Mouse (Mus musculus): ENCODE measurements around the gene Kctd17.

Gene Kctd17

DNA sequence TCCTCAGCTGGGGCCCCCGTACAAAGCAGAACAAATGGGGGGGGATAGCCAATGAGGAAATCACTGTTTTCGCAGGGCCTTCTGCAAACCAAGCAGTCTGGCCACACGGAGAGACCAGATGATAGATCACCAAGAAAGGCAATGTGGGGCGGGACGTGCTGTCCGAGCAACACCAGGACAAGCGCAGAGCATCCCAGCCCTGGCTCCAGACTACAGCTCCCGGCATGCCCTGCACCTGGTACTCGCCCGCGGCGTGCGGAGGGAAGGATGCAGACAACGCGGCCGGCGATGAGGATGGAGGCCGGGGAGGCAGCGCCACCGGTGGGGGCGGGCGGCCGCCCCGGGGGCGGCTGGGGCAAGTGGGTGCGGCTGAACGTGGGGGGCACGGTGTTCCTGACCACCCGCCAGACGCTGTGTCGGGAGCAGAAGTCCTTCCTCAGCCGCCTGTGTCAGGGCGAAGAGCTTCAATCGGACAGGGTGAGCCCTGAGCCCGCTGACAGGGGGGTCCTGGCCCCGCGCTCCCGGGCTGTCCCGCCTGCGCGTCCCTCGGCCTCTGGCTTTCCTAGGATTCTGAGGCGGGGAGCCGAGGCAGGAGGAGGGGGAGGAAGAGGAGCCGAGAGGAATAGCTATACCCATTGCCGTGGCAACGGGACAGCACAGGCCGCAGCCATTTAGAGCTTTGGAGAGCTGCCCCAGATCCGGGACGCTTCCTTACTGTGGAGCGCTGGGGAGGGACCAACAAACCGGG lies at the start of gene Kctd17:
Gene Kctd17, plus strand, starts transcription at position 174 of the 748 bp plus-strand sequence.
- DNase-seq (ENCODE audit: low read depth, low spot score), result no peak

- no peak for DNase-seq (ENCODE audit: low read depth, low spot score)
Measured at GRCm38 (mm10) chr15:78380208-78380607, 48.2 kb upstream of the Kctd17 start.

DNA sequence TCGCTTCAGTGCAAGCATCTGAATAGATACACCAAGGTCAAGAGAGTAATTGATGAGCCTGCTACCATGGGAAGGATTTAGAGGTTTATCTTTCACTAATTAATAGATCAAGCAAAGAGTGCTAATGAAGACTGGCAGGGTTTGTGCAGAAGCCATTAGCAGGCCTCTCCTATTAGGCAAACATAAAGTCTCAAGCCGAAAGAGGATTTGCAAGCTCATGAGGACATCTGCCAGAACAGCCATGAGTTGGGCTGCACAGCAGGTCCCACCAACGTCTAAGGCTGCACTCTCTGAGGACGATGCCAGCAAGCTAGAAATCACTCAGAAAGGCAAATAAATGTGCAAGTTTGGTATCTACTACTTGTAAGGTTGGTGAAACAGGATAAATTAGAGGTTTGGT lies 47.6 kb upstream of the Kctd17 start:
- no peak for DNase-seq (ENCODE audit: low read depth, low spot score)

GRCm38 (mm10) chr15:78382115-78382514 lies 46.2 kb upstream of the Kctd17 start:
- DNase-seq (ENCODE audit: low read depth, low spot score), result no peak

DNA sequence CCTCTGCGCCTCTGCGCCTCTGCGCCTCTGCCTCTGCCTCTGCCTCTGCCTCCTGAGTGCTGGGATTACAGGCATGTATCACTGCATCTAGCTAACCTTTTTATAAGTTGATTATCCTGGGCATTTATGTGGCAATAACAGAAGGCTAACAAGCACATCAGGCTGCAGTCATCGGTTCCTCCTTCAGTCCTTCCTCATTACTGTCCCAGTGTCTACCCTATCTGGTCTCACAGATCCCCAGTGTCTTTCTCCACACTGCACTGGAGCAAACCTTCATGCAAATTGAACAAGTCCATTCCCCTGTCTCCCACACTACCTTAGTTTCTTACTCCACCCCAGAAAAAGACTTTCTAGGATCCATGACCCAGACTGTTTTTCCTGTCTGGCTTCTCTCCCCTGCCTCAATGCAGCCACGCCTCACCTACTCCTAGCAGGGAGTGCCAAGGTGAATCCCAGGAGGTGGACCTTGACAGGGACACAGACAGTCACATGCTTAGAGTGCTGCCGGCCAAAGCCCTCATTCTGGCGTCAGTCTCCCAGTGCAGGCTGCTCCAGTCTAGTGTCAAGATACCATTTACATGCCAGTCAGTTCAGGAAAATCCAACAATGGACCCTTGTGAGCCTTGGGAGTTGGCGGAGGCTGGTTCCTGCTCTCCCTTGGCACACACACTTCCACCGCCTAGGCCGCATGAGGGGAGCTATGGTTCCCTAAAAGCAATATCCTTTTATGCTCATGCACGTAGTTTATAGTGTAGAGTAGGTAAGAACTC lies 44.7 kb upstream of the Kctd17 start:
- no peak for DNase-seq (ENCODE audit: low read depth, low spot score)

GRCm38 (mm10) chr15:78384220-78385116 lies 43.9 kb upstream of the Kctd17 start:
- DNase-seq (ENCODE audit: low read depth, low spot score), result no peak

- no peak for DNase-seq (ENCODE audit: low read depth, low spot score)
Measured at GRCm38 (mm10) chr15:78385564-78385963, 42.8 kb upstream of the Kctd17 start.

DNA sequence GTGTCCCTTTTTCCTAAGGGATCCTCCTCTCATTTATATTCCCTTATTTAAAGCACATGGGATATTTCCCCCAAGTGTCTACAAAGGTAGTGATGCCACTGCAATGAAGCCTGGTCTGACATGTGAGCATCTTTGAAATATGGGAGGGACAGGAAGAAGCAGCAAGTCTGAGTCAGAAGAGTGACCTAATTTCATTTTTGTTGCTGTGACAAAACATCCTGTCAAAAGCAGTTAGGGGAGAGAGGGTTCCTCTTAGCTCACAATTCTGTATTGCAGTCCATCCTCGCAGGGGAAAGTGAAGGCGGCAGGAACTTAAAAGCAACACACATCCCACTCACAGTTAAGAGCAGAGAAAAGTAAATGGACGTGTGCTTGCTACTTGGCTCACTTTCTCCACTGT lies 37.5 kb upstream of the Kctd17 start:
- no peak for DNase-seq (ENCODE audit: low read depth, low spot score)

GRCm38 (mm10) chr15:78395478-78395962 lies 32.8 kb upstream of the Kctd17 start, which contains the start of gene Tex33:
Gene Tex33 (minus strand): TSS chr15:78395912.
- no peak for DNase-seq (ENCODE audit: low read depth, low spot score)

GRCm38 (mm10) chr15:78401345-78401744 lies 27.0 kb upstream of the Kctd17 start:
- DNase-seq (ENCODE audit: low read depth, low spot score), result no peak

DNA sequence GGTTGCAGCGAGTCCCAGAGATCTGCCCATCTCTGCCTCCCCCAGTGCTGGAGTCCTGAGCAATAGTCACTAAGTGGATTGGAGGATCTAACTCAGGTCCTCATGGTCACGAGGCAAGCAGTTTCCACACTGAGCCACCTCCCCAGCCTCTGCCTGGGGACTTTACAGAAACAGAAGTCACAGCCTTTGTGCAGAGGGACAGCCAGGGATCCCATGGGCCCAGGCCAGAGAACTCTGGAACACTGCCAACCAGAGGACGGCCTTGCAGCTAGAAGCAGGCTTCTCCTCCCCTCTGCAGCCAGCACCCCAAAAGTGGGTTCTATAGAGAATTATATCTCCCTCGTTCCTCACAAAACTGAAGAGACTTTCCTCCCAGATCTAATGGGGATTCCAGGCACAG lies 26.4 kb upstream of the Kctd17 start:
- no peak for DNase-seq (ENCODE audit: low read depth, low spot score)

GRCm38 (mm10) chr15:78402423-78402822 lies 25.9 kb upstream of the Kctd17 start:
- no peak for DNase-seq (ENCODE audit: low read depth, low spot score)

GRCm38 (mm10) chr15:78403301-78403741 lies 25.0 kb upstream of the Kctd17 start:
- DNase-seq (ENCODE audit: low read depth, low spot score), result no peak

DNA sequence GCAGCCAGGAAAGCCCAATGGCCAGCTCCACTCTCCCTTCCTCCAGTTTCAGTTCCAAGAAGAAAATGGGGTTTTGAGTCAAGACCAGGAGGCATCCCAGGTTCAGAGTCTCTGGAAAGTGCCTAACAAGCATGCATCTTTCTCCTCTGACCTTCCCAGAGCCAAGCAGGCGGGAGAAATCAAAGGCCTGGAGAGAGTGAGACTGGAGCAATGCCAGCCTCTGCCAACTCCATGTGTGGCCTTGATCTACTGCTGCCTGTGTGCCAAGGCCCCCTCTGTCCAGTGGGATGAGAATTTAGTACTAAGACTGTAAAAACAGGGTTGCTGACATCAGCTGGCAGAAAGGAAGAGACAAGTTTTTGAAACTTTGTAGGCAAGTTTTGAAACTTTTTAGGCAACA lies 24.5 kb upstream of the Kctd17 start:
- DNase-seq (ENCODE audit: low read depth, low spot score), result no peak

GRCm38 (mm10) chr15:78405098-78405497 lies 23.3 kb upstream of the Kctd17 start:
- no peak for DNase-seq (ENCODE audit: low read depth, low spot score)

- DNase-seq (ENCODE audit: low read depth, low spot score), result peak; percentile 15
Measured at GRCm38 (mm10) chr15:78405517-78406211, 22.7 kb upstream of the Kctd17 start, which contains the start of gene Tst. Gene Tst (minus strand): TSS chr15:78405907.

DNA sequence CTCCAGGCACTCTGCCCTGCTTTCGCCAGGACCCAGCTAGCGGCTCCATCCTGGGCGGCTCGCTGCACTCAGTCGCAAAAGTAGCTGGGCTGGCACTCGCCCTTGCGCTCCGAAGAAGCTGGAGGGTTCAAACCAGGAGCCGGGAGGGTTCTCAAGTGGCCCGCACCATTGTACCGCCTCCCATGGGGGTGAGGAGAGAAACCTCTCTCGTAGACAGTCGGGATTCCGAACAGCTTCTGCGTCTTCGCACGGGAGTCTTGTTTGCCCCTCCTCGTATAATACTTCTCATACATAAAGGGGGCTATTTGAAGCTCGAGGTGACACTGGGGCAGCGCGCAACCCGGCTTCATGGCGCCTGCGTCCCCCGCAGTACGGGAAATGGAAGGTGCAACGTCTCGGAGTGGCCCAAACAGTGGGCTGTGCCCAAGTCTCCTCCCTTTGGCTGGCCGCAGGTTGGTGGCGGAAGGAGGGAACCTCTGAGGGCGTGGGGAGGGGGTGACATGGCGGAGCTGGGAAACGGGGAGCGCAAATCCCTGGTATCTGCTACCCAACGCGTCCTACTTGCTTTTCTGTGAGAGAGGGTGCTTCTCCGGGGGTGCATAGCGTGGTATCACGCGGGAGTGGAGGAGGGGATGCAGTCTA lies 21.9 kb upstream of the Kctd17 start, which contains the start of gene Mpst:
Gene Mpst, plus strand, starts transcription at position 124 of the 642 bp plus-strand sequence.
- DNase-seq (ENCODE audit: low read depth, low spot score), result peak; percentile 58

GRCm38 (mm10) chr15:78409570-78410052 lies 18.8 kb upstream of the Kctd17 start:
- no peak for DNase-seq (ENCODE audit: low read depth, low spot score)

DNA sequence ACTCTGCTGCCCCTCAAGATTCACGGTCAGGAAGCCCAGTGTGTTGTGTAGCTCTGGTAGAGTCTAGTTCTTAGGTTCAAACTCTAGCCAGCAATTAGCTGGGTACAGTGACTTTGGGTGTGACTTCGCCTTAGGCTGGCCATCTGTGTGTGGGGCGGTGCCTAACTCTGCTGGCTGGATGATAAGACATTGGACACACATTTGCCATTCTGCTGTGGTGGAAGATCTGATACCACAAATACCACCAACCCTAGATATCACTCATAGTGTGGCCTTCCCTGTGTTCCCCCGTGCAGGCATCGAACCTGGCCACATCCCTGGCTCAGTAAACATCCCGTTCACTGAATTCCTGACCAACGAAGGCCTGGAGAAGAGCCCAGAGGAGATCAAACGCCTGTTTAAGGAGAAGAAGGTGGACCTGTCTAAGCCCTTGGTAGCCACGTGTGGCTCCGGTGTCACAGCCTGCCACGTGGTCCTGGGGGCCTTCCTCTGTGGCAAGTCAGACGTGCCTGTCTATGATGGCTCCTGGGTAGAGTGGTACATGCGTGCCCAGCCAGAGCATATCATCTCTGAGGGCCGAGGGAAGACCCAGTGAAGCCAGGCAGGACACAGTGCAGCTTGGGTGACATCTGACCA lies 15.2 kb upstream of the Kctd17 start:
- no peak for DNase-seq (ENCODE audit: low read depth, low spot score)

GRCm38 (mm10) chr15:78413719-78414117 lies 14.6 kb upstream of the Kctd17 start:
- DNase-seq (ENCODE audit: low read depth, low spot score), result no peak

All from retina, adult 2 months (tissue).